Mouse (Mus musculus) lung, postnatal 14 days (tissue): ENCODE data around the gene 1700001O22Rik.

Source experiments
- DNase-seq: peaks from one replicate; pipeline ENCODE4 v3.0.0; 2021

The 1700001O22Rik gene

GRCm38 (mm10) chr2:30803604-30804003 is at the start of gene 1700001O22Rik:
Gene 1700001O22Rik (minus strand): TSS chr2:30803661.
- DNase-seq, result no peak

- peak; percentile 17 for DNase-seq
Measured at GRCm38 (mm10) chr2:30852771-30853313, 49.4 kb upstream of the 1700001O22Rik start.

GRCm38 (mm10) chr2:30850581-30850980 is 47.1 kb upstream of the 1700001O22Rik start:
- DNase-seq, result no peak

- no peak for DNase-seq
Measured at GRCm38 (mm10) chr2:30848184-30848583, 44.7 kb upstream of the 1700001O22Rik start.

- DNase-seq, result no peak
Measured at GRCm38 (mm10) chr2:30846723-30847122, 43.3 kb upstream of the 1700001O22Rik start.

GRCm38 (mm10) chr2:30846236-30846635 is 42.8 kb upstream of the 1700001O22Rik start:
- DNase-seq, result no peak

GRCm38 (mm10) chr2:30845152-30846070 is 42.0 kb upstream of the 1700001O22Rik start:
- DNase-seq, result peak; percentile 19

GRCm38 (mm10) chr2:30842615-30843014 is 39.2 kb upstream of the 1700001O22Rik start:
- no peak for DNase-seq

- DNase-seq, result no peak
Measured at GRCm38 (mm10) chr2:30836238-30836990, 33.0 kb upstream of the 1700001O22Rik start.

- no peak for DNase-seq
Measured at GRCm38 (mm10) chr2:30834373-30835022, 31.0 kb upstream of the 1700001O22Rik start, which contains the start of gene Prrx2. Gene Prrx2 (plus strand): TSS chr2:30834972.

- no peak for DNase-seq
Measured at GRCm38 (mm10) chr2:30833644-30834043, 30.2 kb upstream of the 1700001O22Rik start.

GRCm38 (mm10) chr2:30830283-30830795 is 26.9 kb upstream of the 1700001O22Rik start, which contains the start of gene Asb6:
Gene Asb6 (minus strand): TSS chr2:30830333.
- DNase-seq, result no peak

- DNase-seq, result no peak
Measured at GRCm38 (mm10) chr2:30829315-30829714, 25.9 kb upstream of the 1700001O22Rik start.

GRCm38 (mm10) chr2:30827749-30828475 is 24.5 kb upstream of the 1700001O22Rik start:
- peak; percentile 97 for DNase-seq

GRCm38 (mm10) chr2:30826825-30827748 is 23.6 kb upstream of the 1700001O22Rik start:
- peak; percentile 46 for DNase-seq

- peak; percentile 75 for DNase-seq
Measured at GRCm38 (mm10) chr2:30823385-30824153, 20.1 kb upstream of the 1700001O22Rik start.

GRCm38 (mm10) chr2:30822460-30822859 is 19.0 kb upstream of the 1700001O22Rik start:
- DNase-seq, result no peak

- no peak for DNase-seq
Measured at GRCm38 (mm10) chr2:30821073-30821472, 17.6 kb upstream of the 1700001O22Rik start.

- DNase-seq, result no peak
Measured at GRCm38 (mm10) chr2:30819873-30820272, 16.4 kb upstream of the 1700001O22Rik start.

GRCm38 (mm10) chr2:30816383-30816782 is 12.9 kb upstream of the 1700001O22Rik start:
- no peak for DNase-seq
